Mouse (Mus musculus): Measurements from ENCODE around the gene Abca8b. TPM values are rescaled to one million over a fixed set of nuclear protein-coding genes. Genes with fewer than 3 reads are reported as not detected.
"Not testable (repeated sequence)": the region's sequence is repeated elsewhere in the genome, so short reads cannot be mapped to it uniquely, and the experiment has no call there.

Gene Abca8b
- polyA plus RNA-seq, 1 experiment from 2014 or later = 1.9 TPM

GRCm38 (mm10) chr11:109926718-109927680 lies 68.6 kb downstream of the Abca8b start:
- ATAC-seq (ENCODE audit: low read depth) = no peak

GRCm38 (mm10) chr11:109922236-109922635 lies 73.4 kb downstream of the Abca8b start:
- Histone ChIP-seq H3K9ac (replicated peaks; ENCODE audit: low read depth, low read length) (no peak overlapping the region), H3K9me3 (ENCODE audit: control insufficient read depth, low read length) (no peaks in the 10 kb centered on the region), H3K4me1 (ENCODE audit: control insufficient read depth, insufficient read depth, low read length) (no peaks in the 10 kb centered on the region), H3K36me3 (ENCODE audit: control insufficient read depth, insufficient read depth, low read length) (no peaks in the 10 kb centered on the region), H3K27me3 (ENCODE audit: control insufficient read depth, insufficient read depth, low read length) (no peaks in the 10 kb centered on the region), H3K4me3 (ENCODE audit: low read depth, low read length) (no peak overlapping the region), H3K4me2 (ENCODE audit: low read depth, low read length) (no peak overlapping the region), H3K27ac (ENCODE audit: low read depth, low read length) (no peak overlapping the region)
- WGBS = 76% methylated on average over 3 of the region's 3 CpGs
- no peak for ATAC-seq (ENCODE audit: low read depth)

More at GRCm38 (mm10) chr11:109926718-109927680, 68.6 kb downstream of the Abca8b start:
- H3K36me3 ChIP-seq (ENCODE audit: control insufficient read depth, insufficient read depth, low read length) = no peaks in the 10 kb centered on the region
- H3K9ac ChIP-seq (replicated peaks; ENCODE audit: low read depth, low read length) = no peak overlapping the region
- no peaks in the 10 kb centered on the region for H3K4me1 ChIP-seq (ENCODE audit: control insufficient read depth, insufficient read depth, low read length)
- no peak overlapping the region for H3K4me2 ChIP-seq (ENCODE audit: low read depth, low read length)
- 68% methylated on average over 7 of the region's 7 CpGs for WGBS
- H3K27me3 ChIP-seq (ENCODE audit: control insufficient read depth, insufficient read depth, low read length) = no peaks in the 10 kb centered on the region
- H3K9me3 ChIP-seq (ENCODE audit: control insufficient read depth, low read length) = no peaks in the 10 kb centered on the region
- no peak overlapping the region for H3K27ac ChIP-seq (ENCODE audit: low read depth, low read length)
- H3K4me3 ChIP-seq (ENCODE audit: low read depth, low read length) = no peak overlapping the region

- H3K36me3 ChIP-seq (ENCODE audit: control insufficient read depth, insufficient read depth, low read length) = no peaks in the 10 kb centered on the region
- H3K27me3 ChIP-seq (ENCODE audit: control insufficient read depth, insufficient read depth, low read length) = no peaks in the 10 kb centered on the region
- H3K4me1 ChIP-seq (ENCODE audit: control insufficient read depth, insufficient read depth, low read length) = no peaks in the 10 kb centered on the region
- no peak for ATAC-seq (ENCODE audit: low read depth)
- H3K27ac ChIP-seq (ENCODE audit: low read depth, low read length) = no peak overlapping the region
- H3K4me3 ChIP-seq (ENCODE audit: low read depth, low read length) = no peak overlapping the region
- no peak overlapping the region for H3K4me2 ChIP-seq (ENCODE audit: low read depth, low read length)
- no peaks in the 10 kb centered on the region for H3K9me3 ChIP-seq (ENCODE audit: control insufficient read depth, low read length)
- no peak overlapping the region for H3K9ac ChIP-seq (replicated peaks; ENCODE audit: low read depth, low read length)
- 68% methylated on average over 2 of the region's 2 CpGs for WGBS
These were observed 76.2 kb downstream of the Abca8b start for GRCm38 (mm10) chr11:109919480-109919879.

- H3K36me3 ChIP-seq (ENCODE audit: control insufficient read depth, insufficient read depth, low read length) = no peaks in the 10 kb centered on the region
- no peaks in the 10 kb centered on the region for H3K27me3 ChIP-seq (ENCODE audit: control insufficient read depth, insufficient read depth, low read length)
- H3K9me3 ChIP-seq (ENCODE audit: control insufficient read depth, low read length) = no peaks in the 10 kb centered on the region
- no peak overlapping the region for H3K27ac ChIP-seq (ENCODE audit: low read depth, low read length)
- no peaks in the 10 kb centered on the region for H3K4me1 ChIP-seq (ENCODE audit: control insufficient read depth, insufficient read depth, low read length)
- H3K4me2 ChIP-seq (ENCODE audit: low read depth, low read length) = no peak overlapping the region
- H3K9ac ChIP-seq (replicated peaks; ENCODE audit: low read depth, low read length) = no peak overlapping the region
- no peak for ATAC-seq (ENCODE audit: low read depth)
- no peak overlapping the region for H3K4me3 ChIP-seq (ENCODE audit: low read depth, low read length)
- WGBS = 88% methylated on average over 10 of the region's 10 CpGs
These were observed 79.0 kb downstream of the Abca8b start for GRCm38 (mm10) chr11:109916654-109917053.

- not testable (repeated sequence) for H3K27me3 ChIP-seq (ENCODE audit: control insufficient read depth, insufficient read depth, low read length); H3K9me3 ChIP-seq (ENCODE audit: control insufficient read depth, low read length); H3K4me3 ChIP-seq (ENCODE audit: low read depth, low read length); H3K36me3 ChIP-seq (ENCODE audit: control insufficient read depth, insufficient read depth, low read length); ATAC-seq (ENCODE audit: low read depth); H3K9ac ChIP-seq (replicated peaks; ENCODE audit: low read depth, low read length); H3K4me1 ChIP-seq (ENCODE audit: control insufficient read depth, insufficient read depth, low read length); H3K4me2 ChIP-seq (ENCODE audit: low read depth, low read length); H3K27ac ChIP-seq (ENCODE audit: low read depth, low read length)
- WGBS = 90% methylated on average over 8 of the region's 8 CpGs
These were observed 82.5 kb downstream of the Abca8b start for GRCm38 (mm10) chr11:109913156-109913555.

GRCm38 (mm10) chr11:109912118-109912517 lies 83.5 kb downstream of the Abca8b start:
- H3K27ac ChIP-seq (ENCODE audit: low read depth, low read length); H3K9ac ChIP-seq (replicated peaks; ENCODE audit: low read depth, low read length); H3K36me3 ChIP-seq (ENCODE audit: control insufficient read depth, insufficient read depth, low read length); H3K4me2 ChIP-seq (ENCODE audit: low read depth, low read length); H3K9me3 ChIP-seq (ENCODE audit: control insufficient read depth, low read length); ATAC-seq (ENCODE audit: low read depth); H3K27me3 ChIP-seq (ENCODE audit: control insufficient read depth, insufficient read depth, low read length); H3K4me1 ChIP-seq (ENCODE audit: control insufficient read depth, insufficient read depth, low read length); H3K4me3 ChIP-seq (ENCODE audit: low read depth, low read length): not testable (repeated sequence)
- 79% methylated on average over 1 of the region's 1 CpGs for WGBS

GRCm38 (mm10) chr11:109909801-109910200 lies 85.8 kb downstream of the Abca8b start:
- no peaks in the 10 kb centered on the region for H3K27me3 ChIP-seq (ENCODE audit: control insufficient read depth, insufficient read depth, low read length)
- no peaks in the 10 kb centered on the region for H3K36me3 ChIP-seq (ENCODE audit: control insufficient read depth, insufficient read depth, low read length)
- no peak overlapping the region for H3K9ac ChIP-seq (replicated peaks; ENCODE audit: low read depth, low read length)
- no peaks in the 10 kb centered on the region for H3K9me3 ChIP-seq (ENCODE audit: control insufficient read depth, low read length)
- H3K4me1 ChIP-seq (ENCODE audit: control insufficient read depth, insufficient read depth, low read length) = no peaks in the 10 kb centered on the region
- WGBS = 81% methylated on average over 2 of the region's 2 CpGs
- no peak overlapping the region for H3K4me2 ChIP-seq (ENCODE audit: low read depth, low read length)
- H3K27ac ChIP-seq (ENCODE audit: low read depth, low read length) = no peak overlapping the region
- no peak for ATAC-seq (ENCODE audit: low read depth)
- H3K4me3 ChIP-seq (ENCODE audit: low read depth, low read length) = no peak overlapping the region

GRCm38 (mm10) chr11:109908207-109909031 lies 87.2 kb downstream of the Abca8b start:
- H3K27me3 ChIP-seq (ENCODE audit: control insufficient read depth, insufficient read depth, low read length) = no peaks in the 10 kb centered on the region
- no peak overlapping the region for H3K27ac ChIP-seq (ENCODE audit: low read depth, low read length)
- 85% methylated on average over 10 of the region's 10 CpGs for WGBS
- H3K9me3 ChIP-seq (ENCODE audit: control insufficient read depth, low read length) = no peaks in the 10 kb centered on the region
- H3K9ac ChIP-seq (replicated peaks; ENCODE audit: low read depth, low read length) = no peak overlapping the region
- no peaks in the 10 kb centered on the region for H3K4me1 ChIP-seq (ENCODE audit: control insufficient read depth, insufficient read depth, low read length)
- H3K4me2 ChIP-seq (ENCODE audit: low read depth, low read length) = no peak overlapping the region
- H3K4me3 ChIP-seq (ENCODE audit: low read depth, low read length) = no peak overlapping the region
- ATAC-seq (ENCODE audit: low read depth) = no peak
- no peaks in the 10 kb centered on the region for H3K36me3 ChIP-seq (ENCODE audit: control insufficient read depth, insufficient read depth, low read length)

- Histone ChIP-seq H3K9ac (replicated peaks; ENCODE audit: low read depth, low read length) (no peak overlapping the region), H3K27me3 (ENCODE audit: control insufficient read depth, insufficient read depth, low read length) (no peaks in the 10 kb centered on the region), H3K4me3 (ENCODE audit: low read depth, low read length) (no peak overlapping the region), H3K4me1 (ENCODE audit: control insufficient read depth, insufficient read depth, low read length) (no peaks in the 10 kb centered on the region), H3K36me3 (ENCODE audit: control insufficient read depth, insufficient read depth, low read length) (no peaks in the 10 kb centered on the region), H3K27ac (ENCODE audit: low read depth, low read length) (no peak overlapping the region), H3K9me3 (ENCODE audit: control insufficient read depth, low read length) (no peaks in the 10 kb centered on the region), H3K4me2 (ENCODE audit: low read depth, low read length) (no peak overlapping the region)
- WGBS = 92% methylated on average over 2 of the region's 2 CpGs
- no peak for ATAC-seq (ENCODE audit: low read depth)
These were observed 88.1 kb downstream of the Abca8b start for GRCm38 (mm10) chr11:109907508-109907907.

Measured in neural tube, embryonic 14.5 days (tissue).